Mouse (Mus musculus): Measurements from ENCODE around the gene Tbc1d13. TPM values are rescaled to one million over a fixed set of nuclear protein-coding genes. Genes with fewer than 3 reads are reported as not detected.
A peak's percentile ranks its signal among the peaks of the same experiment; 100 is the strongest.
"Not testable (repeated sequence)": the region's sequence is repeated elsewhere in the genome, so short reads cannot be mapped to it uniquely, and the experiment has no call there.

Gene Tbc1d13
- polyA plus RNA-seq, 1 experiment from 2014 or later = 5.4 TPM

DNA sequence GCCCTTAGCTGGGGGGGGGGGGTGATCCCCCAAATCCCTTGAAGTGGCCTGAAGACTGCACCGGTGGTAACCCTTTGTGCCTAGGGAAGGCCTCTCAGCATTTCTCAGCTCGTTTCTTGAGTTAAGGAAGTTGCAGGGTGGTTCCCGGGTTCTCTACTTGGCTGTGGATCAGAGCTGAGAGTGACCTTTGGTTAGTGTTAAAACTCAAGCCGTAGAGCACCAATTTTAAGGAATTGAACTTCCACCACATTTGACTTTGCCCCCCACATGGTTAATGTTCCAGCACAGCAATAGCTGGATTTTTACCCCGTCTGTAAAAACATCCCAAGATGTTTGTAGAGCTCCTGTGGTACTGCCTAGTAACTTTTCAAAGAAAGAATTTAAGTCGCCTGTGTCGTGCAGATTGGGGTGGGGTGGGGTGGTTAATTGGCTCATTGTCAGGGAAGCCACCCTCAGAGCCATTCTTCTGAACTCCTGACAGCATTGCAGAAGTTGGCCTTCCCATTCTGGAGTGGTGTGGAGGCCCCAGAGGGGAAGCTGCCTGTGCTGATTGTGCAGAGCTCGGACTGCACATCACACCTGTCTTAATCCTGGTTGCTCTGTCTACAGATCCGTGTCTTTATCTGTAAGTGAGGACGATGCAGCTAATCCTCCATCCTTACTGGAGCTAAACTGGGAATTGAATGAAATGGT lies 1.5 kb downstream of the Tbc1d13 start:
- Histone ChIP-seq H3K4me3 (ENCODE audit: low read length) (peak overlapping the region; percentile 97), H3K4me2 (ENCODE audit: low read depth, low read length) (peak overlapping the region; percentile 77), H3K27me3 (ENCODE audit: control insufficient read depth, insufficient read depth, low read length) (no peaks in the 10 kb centered on the region), H3K4me1 (ENCODE audit: control insufficient read depth, insufficient read depth, low read length) (peaks cover 19% of the 10 kb centered on the region), H3K9me3 (replicated peaks; ENCODE audit: control insufficient read depth, low read length) (no peaks in the 10 kb centered on the region), H3K27ac (ENCODE audit: low read length) (peak overlapping the region; percentile 93), H3K9ac (ENCODE audit: low read length) (peak overlapping the region; percentile 93), H3K36me3 (ENCODE audit: control insufficient read depth, insufficient read depth) (peaks cover 4% of the 10 kb centered on the region; the same call in 1 of the 2 replicates)
- ATAC-seq (replicated peaks; ENCODE audit: extremely low read depth, insufficient read depth, low FRiP score) = no peak
- WGBS = 57% methylated on average over 10 of the region's 10 CpGs

GRCm38 (mm10) chr2:30136458-30136857 lies 2.9 kb downstream of the Tbc1d13 start:
- H3K9me3 ChIP-seq (replicated peaks; ENCODE audit: control insufficient read depth, low read length) = no peaks in the 10 kb centered on the region
- no peak overlapping the region for H3K27ac ChIP-seq (ENCODE audit: low read length)
- no peak overlapping the region for H3K4me3 ChIP-seq (ENCODE audit: low read length)
- no peak for ATAC-seq (replicated peaks; ENCODE audit: extremely low read depth, insufficient read depth, low FRiP score)
- H3K4me2 ChIP-seq (ENCODE audit: low read depth, low read length) = no peak overlapping the region
- 82% methylated on average over 10 of the region's 10 CpGs for WGBS
- H3K36me3 ChIP-seq (ENCODE audit: control insufficient read depth, insufficient read depth) = peaks cover 14% of the 10 kb centered on the region; the same call in 1 of the 2 replicates
- peaks cover 19% of the 10 kb centered on the region for H3K4me1 ChIP-seq (ENCODE audit: control insufficient read depth, insufficient read depth, low read length)
- H3K9ac ChIP-seq (ENCODE audit: low read length) = no peak overlapping the region
- H3K27me3 ChIP-seq (ENCODE audit: control insufficient read depth, insufficient read depth, low read length) = no peaks in the 10 kb centered on the region

DNA sequence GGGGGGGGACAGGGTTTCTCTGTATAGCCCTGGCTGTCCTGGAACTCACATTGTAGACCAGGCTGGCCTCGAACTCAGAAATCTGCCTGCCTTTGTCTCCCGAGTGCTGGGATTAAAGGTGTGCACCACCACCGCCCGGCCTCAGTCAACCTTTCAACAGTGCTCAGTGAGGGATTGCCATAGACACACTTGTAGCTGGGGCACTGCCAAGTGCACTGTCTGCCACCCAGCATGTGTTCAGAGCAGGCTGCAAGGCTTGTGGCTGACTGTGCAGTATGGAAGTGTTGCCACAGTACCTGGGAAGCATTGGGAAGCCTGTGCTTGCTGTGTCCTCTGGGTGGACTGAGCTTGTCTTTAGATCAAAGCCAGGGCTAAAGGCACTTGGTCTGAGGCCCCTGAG lies 6.5 kb downstream of the Tbc1d13 start:
- not testable (repeated sequence) for H3K4me2 ChIP-seq (ENCODE audit: low read depth, low read length); H3K4me3 ChIP-seq (ENCODE audit: low read length); H3K27ac ChIP-seq (ENCODE audit: low read length); ATAC-seq (replicated peaks; ENCODE audit: extremely low read depth, insufficient read depth, low FRiP score); H3K9me3 ChIP-seq (replicated peaks; ENCODE audit: control insufficient read depth, low read length); H3K9ac ChIP-seq (ENCODE audit: low read length); H3K4me1 ChIP-seq (ENCODE audit: control insufficient read depth, insufficient read depth, low read length); H3K27me3 ChIP-seq (ENCODE audit: control insufficient read depth, insufficient read depth, low read length)
- H3K36me3 ChIP-seq (ENCODE audit: control insufficient read depth, insufficient read depth) = peaks cover 38% of the 10 kb centered on the region
- 86% methylated on average over 4 of the region's 4 CpGs for WGBS

DNA sequence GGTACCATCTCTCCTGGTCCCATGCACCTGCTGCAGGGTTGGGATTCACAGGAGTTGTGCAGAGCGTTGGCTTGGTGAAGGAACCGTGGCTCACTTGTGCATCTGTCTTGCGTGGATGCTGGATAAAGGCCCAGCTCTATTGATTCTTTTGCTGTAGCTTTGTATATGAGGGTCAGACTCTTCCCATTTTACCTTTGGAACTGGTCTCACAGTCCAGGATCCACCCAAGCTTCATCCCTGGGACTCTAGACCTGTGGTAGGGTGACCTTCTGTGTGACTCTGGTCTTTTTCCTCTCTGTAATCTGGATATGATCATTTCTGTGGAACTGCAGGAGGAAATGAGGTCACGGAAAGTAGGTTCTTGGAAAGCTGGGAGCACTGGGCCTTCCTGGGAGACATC lies 10.9 kb downstream of the Tbc1d13 start:
- Histone ChIP-seq H3K4me3 (ENCODE audit: low read length) (no peak overlapping the region), H3K9me3 (replicated peaks; ENCODE audit: control insufficient read depth, low read length) (no peaks in the 10 kb centered on the region), H3K27me3 (ENCODE audit: control insufficient read depth, insufficient read depth, low read length) (no peaks in the 10 kb centered on the region), H3K36me3 (ENCODE audit: control insufficient read depth, insufficient read depth) (peaks cover 66% of the 10 kb centered on the region), H3K4me2 (ENCODE audit: low read depth, low read length) (no peak overlapping the region), H3K9ac (ENCODE audit: low read length) (no peak overlapping the region), H3K4me1 (ENCODE audit: control insufficient read depth, insufficient read depth, low read length) (no peaks in the 10 kb centered on the region), H3K27ac (ENCODE audit: low read length) (no peak overlapping the region)
- WGBS = 95% methylated on average over 4 of the region's 4 CpGs
- ATAC-seq (replicated peaks; ENCODE audit: extremely low read depth, insufficient read depth, low FRiP score) = no peak

DNA sequence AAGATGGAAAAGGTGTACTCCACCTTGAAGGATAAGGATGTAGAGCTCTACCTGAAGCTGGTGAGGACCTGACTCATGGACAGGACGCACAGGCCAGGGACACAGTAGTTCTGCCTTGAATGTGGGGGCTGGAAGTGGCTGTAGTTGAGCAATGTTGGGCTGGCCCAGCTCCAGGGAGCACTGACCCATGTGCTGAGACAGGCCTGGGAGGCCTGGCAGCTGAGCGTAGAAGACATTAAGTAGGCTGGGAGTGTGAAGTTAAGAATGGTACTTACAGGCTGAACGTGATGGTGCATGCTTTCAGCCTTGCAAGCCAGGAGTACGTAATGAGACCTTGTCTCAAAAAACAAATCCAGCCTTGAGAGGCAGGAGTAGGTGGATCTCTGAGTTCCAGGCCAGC lies 13.9 kb downstream of the Tbc1d13 start:
- WGBS = 78% methylated on average over 4 of the region's 4 CpGs
- no peak overlapping the region for H3K9ac ChIP-seq (ENCODE audit: low read length)
- no peak overlapping the region for H3K27ac ChIP-seq (ENCODE audit: low read length)
- H3K4me1 ChIP-seq (ENCODE audit: control insufficient read depth, insufficient read depth, low read length) = no peaks in the 10 kb centered on the region
- H3K9me3 ChIP-seq (replicated peaks; ENCODE audit: control insufficient read depth, low read length) = no peaks in the 10 kb centered on the region
- no peak for ATAC-seq (replicated peaks; ENCODE audit: extremely low read depth, insufficient read depth, low FRiP score)
- H3K4me3 ChIP-seq (ENCODE audit: low read length) = no peak overlapping the region
- no peaks in the 10 kb centered on the region for H3K27me3 ChIP-seq (ENCODE audit: control insufficient read depth, insufficient read depth, low read length)
- H3K4me2 ChIP-seq (ENCODE audit: low read depth, low read length) = no peak overlapping the region
- peaks cover 63% of the 10 kb centered on the region for H3K36me3 ChIP-seq (ENCODE audit: control insufficient read depth, insufficient read depth)

DNA sequence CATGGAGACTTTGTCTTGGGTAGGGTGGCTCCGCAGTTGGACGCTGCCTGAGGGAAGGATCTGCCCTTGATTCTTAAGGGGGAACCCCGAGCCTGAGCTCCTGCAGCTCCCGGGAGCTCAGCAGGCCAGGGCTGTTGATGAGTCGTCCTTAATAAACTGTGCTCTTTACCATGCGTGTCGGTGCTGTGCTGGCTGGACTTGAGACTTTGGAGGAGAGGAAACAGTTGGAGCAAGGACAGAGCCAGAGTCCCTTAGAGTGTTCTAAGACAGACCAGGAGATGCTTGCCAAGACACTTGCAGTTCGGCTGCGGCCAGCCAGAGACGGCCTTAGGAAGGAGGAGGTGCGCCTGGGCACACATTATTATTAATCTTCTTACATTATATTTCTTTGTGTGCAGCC lies 18.3 kb downstream of the Tbc1d13 start:
- Histone ChIP-seq H3K4me3 (ENCODE audit: low read length) (no peak overlapping the region), H3K27ac (ENCODE audit: low read length) (no peak overlapping the region), H3K27me3 (ENCODE audit: control insufficient read depth, insufficient read depth, low read length) (no peaks in the 10 kb centered on the region), H3K4me2 (ENCODE audit: low read depth, low read length) (no peak overlapping the region), H3K36me3 (ENCODE audit: control insufficient read depth, insufficient read depth) (peaks cover 39% of the 10 kb centered on the region), H3K9ac (ENCODE audit: low read length) (no peak overlapping the region), H3K4me1 (ENCODE audit: control insufficient read depth, insufficient read depth, low read length) (no peaks in the 10 kb centered on the region), H3K9me3 (replicated peaks; ENCODE audit: control insufficient read depth, low read length) (no peaks in the 10 kb centered on the region)
- WGBS = 79% methylated on average over 11 of the region's 11 CpGs
- no peak for ATAC-seq (replicated peaks; ENCODE audit: extremely low read depth, insufficient read depth, low FRiP score)

GRCm38 (mm10) chr2:30152616-30153015 lies 19.1 kb downstream of the Tbc1d13 start:
- H3K36me3 ChIP-seq (ENCODE audit: control insufficient read depth, insufficient read depth) = peaks cover 32% of the 10 kb centered on the region
- no peaks in the 10 kb centered on the region for H3K9me3 ChIP-seq (replicated peaks; ENCODE audit: control insufficient read depth, low read length)
- WGBS = 76% methylated on average over 8 of the region's 8 CpGs
- H3K4me3 ChIP-seq (ENCODE audit: low read length) = no peak overlapping the region
- H3K9ac ChIP-seq (ENCODE audit: low read length) = no peak overlapping the region
- no peaks in the 10 kb centered on the region for H3K4me1 ChIP-seq (ENCODE audit: control insufficient read depth, insufficient read depth, low read length)
- H3K27me3 ChIP-seq (ENCODE audit: control insufficient read depth, insufficient read depth, low read length) = no peaks in the 10 kb centered on the region
- ATAC-seq (replicated peaks; ENCODE audit: extremely low read depth, insufficient read depth, low FRiP score) = no peak
- no peak overlapping the region for H3K27ac ChIP-seq (ENCODE audit: low read length)
- no peak overlapping the region for H3K4me2 ChIP-seq (ENCODE audit: low read depth, low read length)

GRCm38 (mm10) chr2:30159871-30160270 lies 26.3 kb downstream of the Tbc1d13 start:
- not testable (repeated sequence) for H3K9me3 ChIP-seq (replicated peaks; ENCODE audit: control insufficient read depth, low read length); H3K9ac ChIP-seq (ENCODE audit: low read length); H3K27ac ChIP-seq (ENCODE audit: low read length); ATAC-seq (replicated peaks; ENCODE audit: extremely low read depth, insufficient read depth, low FRiP score); H3K4me1 ChIP-seq (ENCODE audit: control insufficient read depth, insufficient read depth, low read length); H3K4me2 ChIP-seq (ENCODE audit: low read depth, low read length); H3K27me3 ChIP-seq (ENCODE audit: control insufficient read depth, insufficient read depth, low read length); H3K36me3 ChIP-seq (ENCODE audit: control insufficient read depth, insufficient read depth); H3K4me3 ChIP-seq (ENCODE audit: low read length)
- WGBS = 78% methylated on average over 8 of the region's 10 CpGs

- H3K36me3 ChIP-seq (ENCODE audit: control insufficient read depth, insufficient read depth) = no peaks in the 10 kb centered on the region
- H3K27me3 ChIP-seq (ENCODE audit: control insufficient read depth, insufficient read depth, low read length) = no peaks in the 10 kb centered on the region
- H3K9ac ChIP-seq (ENCODE audit: low read length) = no peak overlapping the region
- no peak overlapping the region for H3K4me2 ChIP-seq (ENCODE audit: low read depth, low read length)
- H3K27ac ChIP-seq (ENCODE audit: low read length) = no peak overlapping the region
- H3K4me1 ChIP-seq (ENCODE audit: control insufficient read depth, insufficient read depth, low read length) = no peaks in the 10 kb centered on the region
- H3K4me3 ChIP-seq (ENCODE audit: low read length) = no peak overlapping the region
- peaks cover 12% of the 10 kb centered on the region for H3K9me3 ChIP-seq (replicated peaks; ENCODE audit: control insufficient read depth, low read length)
- ATAC-seq (replicated peaks; ENCODE audit: extremely low read depth, insufficient read depth, low FRiP score) = no peak
Observed at GRCm38 (mm10) chr2:30161809-30162208, 28.3 kb downstream of the Tbc1d13 start.

All from heart, embryonic 16.5 days (tissue).